Mouse (Mus musculus) adrenal gland, postnatal 14 days (tissue): ENCODE data around the gene Mtmr12. TPM values are rescaled to one million over a fixed set of nuclear protein-coding genes. Genes with fewer than 3 reads are reported as not detected.
A peak's percentile ranks its signal among the peaks of the same experiment; 100 is the strongest.

Source experiments
- DNase-seq: peaks from one replicate; pipeline ENCODE4 v3.0.0; 2021; ENCODE audit warnings: mixed read lengths
- total RNA-seq: library from RNA; stranded (reverse); gene quantifications from 2 replicates; pipeline ENCODE4 v1.2.3, GENCODE M21; 2021

Mtmr12 gene
- total RNA-seq, 1 experiment from 2014 or later: 20.6 TPM

GRCm38 (mm10) chr15:12275091-12275623, 70.3 kb downstream of the Mtmr12 start:
- DNase-seq: no peak

GRCm38 (mm10) chr15:12279816-12280215, 75.0 kb downstream of the Mtmr12 start:
- no peak for DNase-seq

DNA sequence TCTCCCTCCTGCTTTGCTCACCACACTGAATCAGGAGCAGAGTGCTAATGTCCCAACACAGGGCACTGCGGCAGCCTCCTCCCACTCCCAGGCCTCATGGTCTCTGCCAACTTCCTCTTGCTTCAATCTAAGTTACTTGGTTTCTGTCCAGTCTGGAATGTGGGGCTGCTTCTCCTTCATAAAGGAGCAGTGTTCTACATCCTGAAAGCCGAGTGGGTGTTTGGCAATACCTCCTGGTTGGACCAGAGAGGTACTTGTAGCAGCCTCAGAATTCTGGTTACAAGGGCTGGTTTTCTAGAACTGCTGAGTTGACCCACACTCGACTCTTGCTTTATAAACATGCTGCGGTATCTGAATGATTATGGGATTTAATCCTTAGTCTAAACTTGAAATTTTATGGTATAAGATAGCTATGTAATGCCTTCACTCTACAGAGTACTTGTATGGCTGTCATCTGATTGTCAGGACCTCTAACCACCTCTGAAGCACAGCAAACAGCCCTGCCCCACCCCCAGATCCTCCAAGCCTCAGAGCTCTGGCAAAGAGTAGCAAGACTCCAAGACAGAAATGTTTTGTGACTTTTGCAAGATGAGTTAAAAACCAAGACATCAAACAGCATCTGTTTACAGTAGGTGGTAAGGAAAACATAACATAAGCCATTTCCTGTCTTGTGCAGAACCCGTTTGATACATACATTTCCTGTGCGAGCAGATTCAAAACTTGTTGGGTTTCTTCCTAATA, 80.1 kb downstream of the Mtmr12 start:
- DNase-seq: no peak

GRCm38 (mm10) chr15:12285535-12285809, 80.6 kb downstream of the Mtmr12 start:
- DNase-seq: no peak

- DNase-seq: no peak
Observed at GRCm38 (mm10) chr15:12290330-12290729, 85.5 kb downstream of the Mtmr12 start.

GRCm38 (mm10) chr15:12291757-12292156, 86.9 kb downstream of the Mtmr12 start:
- DNase-seq: no peak

- DNase-seq: no peak
Observed at GRCm38 (mm10) chr15:12296228-12296627, 91.4 kb downstream of the Mtmr12 start.

- no peak for DNase-seq
Observed at GRCm38 (mm10) chr15:12298231-12298737, 93.5 kb downstream of the Mtmr12 start.

DNA sequence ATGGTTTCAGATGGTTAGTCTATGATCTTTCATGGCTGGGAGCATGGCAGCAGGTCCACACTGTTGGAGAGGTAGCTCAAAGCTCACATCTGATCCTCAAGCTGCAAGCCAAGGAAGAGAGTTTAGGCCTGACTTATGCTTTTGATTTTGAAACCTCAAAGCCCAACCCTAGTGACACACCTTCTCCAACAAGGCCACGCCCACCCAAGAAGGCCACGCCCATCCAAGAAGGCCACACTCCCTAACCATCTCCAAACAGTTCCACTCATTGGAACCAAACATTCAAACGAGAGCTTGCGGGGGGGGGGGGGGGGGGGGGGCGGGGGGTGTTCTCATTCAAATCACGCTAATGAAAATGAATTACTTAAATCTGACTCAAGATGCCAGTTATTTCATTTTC, 96.9 kb downstream of the Mtmr12 start:
- no peak for DNase-seq

DNA sequence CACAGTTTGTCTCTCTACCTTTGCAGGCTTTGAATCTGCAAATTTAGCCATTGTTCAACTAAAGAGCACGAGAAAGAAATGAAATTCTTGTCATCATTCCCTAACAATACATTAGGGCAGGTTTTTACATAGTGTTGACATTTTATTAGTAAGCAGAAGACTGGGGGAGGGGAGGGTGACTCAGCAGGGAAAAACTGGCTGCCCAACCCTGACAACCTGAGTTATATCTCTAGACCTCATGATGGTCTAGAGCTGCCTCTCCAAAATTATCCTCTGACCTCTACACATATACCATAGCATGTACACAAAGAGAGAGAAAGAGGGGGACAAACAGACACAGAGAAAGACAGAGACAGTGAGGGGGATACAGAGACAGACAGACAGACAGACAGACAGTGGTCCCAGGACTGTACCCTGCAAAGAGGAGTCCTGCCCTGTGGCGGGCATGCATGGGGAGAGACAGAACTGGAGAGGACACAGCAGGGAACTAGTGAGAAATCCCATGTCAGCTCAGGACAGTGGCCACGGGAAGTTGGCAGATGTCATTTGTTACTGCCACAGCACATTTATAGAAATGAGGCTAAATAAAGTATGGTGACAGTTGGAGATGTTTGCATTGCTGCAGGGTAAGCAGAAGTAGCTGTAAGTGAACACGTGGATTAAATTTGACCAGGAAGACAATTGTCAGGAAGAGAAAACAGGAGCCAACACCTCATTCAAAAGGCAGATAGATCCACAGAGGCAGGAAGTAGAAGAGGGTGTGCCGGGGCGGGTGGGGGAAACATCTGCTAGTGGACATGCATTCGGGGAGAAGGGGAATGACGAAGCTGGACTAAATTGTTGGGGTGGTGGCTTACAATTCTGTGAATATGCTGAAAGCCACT, 101.6 kb downstream of the Mtmr12 start:
- no peak for DNase-seq

DNA sequence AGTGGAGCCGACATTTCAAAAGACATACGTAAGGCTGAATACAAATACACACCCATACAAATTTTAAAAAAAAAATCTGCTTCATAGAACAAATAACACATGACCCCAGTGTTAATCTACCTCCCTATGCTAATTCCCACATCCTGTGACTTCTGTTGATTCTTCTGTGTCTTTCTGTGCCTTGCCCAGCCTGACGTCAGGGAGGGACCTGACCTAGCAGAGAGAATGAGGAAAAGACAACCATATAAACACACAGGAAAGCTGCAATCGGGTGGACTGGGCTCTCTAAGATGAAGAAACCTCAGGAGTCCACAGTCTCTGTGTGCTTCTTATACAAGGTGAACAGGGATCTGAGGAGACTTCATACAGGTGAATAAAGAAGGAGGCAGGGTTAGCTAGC, 102.3 kb downstream of the Mtmr12 start:
- no peak for DNase-seq

GRCm38 (mm10) chr15:12308539-12308938, 103.7 kb downstream of the Mtmr12 start:
- DNase-seq: no peak

- no peak for DNase-seq
Observed at GRCm38 (mm10) chr15:12310676-12311075, 105.8 kb downstream of the Mtmr12 start.

DNA sequence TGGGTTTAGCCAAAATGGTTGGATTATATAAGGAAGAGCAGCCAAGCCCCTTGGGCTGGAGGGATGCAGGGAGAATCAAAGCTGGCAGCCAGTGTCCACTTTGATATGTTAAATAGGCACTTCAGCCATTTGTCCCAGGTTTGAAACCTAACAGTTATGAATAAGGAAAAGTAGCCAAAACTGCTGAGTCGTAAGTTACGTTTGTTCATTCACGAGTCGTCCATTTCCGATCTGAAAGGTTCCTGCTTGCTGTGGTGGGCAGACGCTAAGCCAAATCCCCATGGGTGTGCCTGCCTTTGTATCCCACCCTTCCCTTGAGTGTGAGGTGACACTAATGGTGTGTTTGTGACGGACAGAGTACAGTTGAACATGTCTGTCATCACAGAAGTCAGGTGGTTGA, 106.6 kb downstream of the Mtmr12 start:
- DNase-seq: no peak

GRCm38 (mm10) chr15:12313255-12313654, 108.4 kb downstream of the Mtmr12 start:
- no peak for DNase-seq

GRCm38 (mm10) chr15:12314584-12314983, 109.8 kb downstream of the Mtmr12 start:
- no peak for DNase-seq

DNA sequence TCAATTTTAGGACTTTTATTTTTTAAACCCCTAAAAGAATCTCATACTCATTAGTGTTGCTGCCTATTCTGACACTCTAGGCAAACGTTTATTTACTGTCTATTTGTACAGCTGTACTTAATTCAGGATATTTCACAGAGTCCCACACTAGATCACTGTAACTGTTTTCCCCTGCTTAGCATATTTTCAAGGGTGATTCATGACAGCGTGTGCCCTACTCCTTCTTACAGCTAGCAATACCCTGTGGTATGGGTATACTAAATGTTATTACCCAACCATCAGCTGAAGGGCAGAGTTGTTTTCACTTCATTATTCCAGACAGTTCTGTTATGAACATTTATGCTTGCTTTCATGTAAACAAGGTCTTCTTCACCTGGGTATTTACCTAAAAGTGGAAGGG, 111.2 kb downstream of the Mtmr12 start:
- DNase-seq: no peak

DNA sequence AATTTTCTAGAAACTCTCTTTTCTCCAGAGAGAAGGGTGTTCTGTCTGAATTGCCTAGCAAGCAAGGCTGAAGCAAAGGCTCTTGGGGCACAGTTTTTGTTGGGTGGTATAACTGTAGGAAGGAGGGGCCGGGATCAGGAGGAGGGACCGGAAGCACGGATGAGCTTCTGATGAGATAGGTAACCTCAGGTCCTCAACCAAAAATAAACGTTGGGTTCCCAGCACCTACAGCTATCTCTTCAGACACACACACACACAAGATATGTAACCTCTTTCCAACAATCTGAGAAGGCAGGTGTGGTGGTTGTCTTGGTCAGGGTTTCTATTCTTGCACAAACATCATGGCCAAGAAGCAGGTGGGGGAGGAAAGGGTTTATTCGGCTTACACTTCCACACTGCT, 112.5 kb downstream of the Mtmr12 start:
- DNase-seq: no peak

DNA sequence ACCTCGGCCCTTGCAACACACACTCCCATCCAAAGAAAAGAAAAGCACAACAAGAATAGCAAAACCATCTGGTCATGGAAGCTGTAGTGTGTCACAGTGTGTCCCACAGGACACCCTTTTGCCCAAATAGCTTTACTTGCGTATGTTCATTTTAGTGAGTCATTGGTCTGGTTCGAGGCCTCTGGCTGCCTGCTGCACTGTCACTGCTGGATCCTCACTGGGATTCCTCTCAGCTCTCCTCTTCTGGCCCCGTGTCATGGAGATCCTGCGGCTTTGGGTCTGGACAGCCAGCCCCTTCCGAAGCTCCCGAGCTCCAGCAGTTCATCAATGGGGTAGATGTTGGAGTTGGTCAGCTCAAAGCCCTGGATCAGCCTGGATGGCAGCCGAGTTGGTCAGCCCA, 113.6 kb downstream of the Mtmr12 start:
- no peak for DNase-seq

GRCm38 (mm10) chr15:12319889-12320288, 115.1 kb downstream of the Mtmr12 start:
- DNase-seq: no peak

DNA sequence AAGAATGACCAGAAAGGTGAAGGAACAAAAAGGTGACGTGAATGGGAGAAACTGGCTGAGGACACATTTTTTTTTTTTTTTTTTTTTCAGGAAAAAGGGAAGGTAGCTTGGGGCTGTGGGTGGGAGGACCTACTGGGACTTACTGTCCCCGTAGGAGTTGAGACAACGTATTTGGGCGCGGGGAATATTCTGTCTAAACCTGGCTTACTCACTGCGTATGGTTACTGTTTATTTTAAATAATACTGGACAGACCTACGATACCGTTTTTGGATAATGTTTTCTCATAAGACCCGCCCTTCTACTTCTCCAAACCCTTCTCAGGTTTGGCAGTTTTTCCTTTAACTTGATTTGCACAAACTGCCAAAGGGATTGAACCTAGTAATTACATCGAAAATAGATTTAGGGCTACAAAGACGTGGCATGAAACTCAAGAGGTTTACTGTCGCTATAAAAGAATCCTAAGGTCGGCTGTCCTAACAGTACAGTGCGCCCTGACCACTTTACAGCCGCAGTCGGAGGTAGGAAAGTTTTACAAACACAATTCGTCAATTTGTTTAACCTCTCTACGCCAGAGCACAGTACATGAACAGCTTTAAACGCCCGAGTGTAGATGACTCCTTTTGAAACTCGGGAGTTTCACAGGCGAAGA, 115.7 kb downstream of the Mtmr12 start:
- no peak for DNase-seq

- peak; percentile 97 for DNase-seq
Observed at GRCm38 (mm10) chr15:12321091-12321787, 116.4 kb downstream of the Mtmr12 start, which contains the start of gene Golph3. Golph3 (plus strand) TSS chr15:12321450.
